Mouse (Mus musculus) mature B cell (primary cell): ENCODE results near the gene Gm21852.
"Not testable (repeated sequence)": the region's sequence is repeated elsewhere in the genome, so short reads cannot be mapped to it uniquely, and the experiment has no call there.

ENCODE experiments used
- in situ Hi-C: fragments of 300-500 bp; cut with MboI; formaldehyde crosslinking; loops from 2 replicates; pipeline ENCODE4 v1.14.3; 2019

Gm21852 gene

DNA sequence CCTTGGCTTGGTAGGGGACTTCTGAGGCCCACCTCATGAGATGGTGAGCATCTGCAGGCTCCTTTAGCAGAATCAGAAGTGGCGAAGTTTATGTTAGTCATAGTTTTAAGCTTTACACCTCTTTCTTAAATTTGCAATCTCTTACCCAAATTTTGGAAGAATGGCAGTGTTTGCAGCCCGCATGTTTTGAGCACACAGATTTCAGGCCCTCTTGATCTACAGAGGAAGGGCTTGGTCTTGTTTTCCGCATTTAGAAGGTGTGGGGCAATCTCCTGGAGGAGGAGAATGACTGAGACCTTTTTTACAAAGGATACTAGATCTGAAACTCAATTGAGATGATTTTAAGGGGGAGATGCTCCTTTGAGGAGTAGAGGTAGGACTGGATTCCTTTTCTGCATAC lies at the start of gene Gm21852:
Gm21852 (minus strand) TSS at position 101 of the 400 bp plus-strand sequence.
- in situ Hi-C loops: not testable (repeated sequence)
